Mouse (Mus musculus) cerebellum, postnatal 36 days (tissue): ENCODE data around the gene Gm9736.
"Not testable (repeated sequence)": the region's sequence is repeated elsewhere in the genome, so short reads cannot be mapped to it uniquely, and the experiment has no call there.

ENCODE experiments used
- DNase-seq, 2 experiments: peaks; one replicate each; pipeline ENCODE4 v3.0.0; 2021 to 2022; ENCODE audit warnings: mixed read lengths in 2 of 2

Gm9736 gene

DNA sequence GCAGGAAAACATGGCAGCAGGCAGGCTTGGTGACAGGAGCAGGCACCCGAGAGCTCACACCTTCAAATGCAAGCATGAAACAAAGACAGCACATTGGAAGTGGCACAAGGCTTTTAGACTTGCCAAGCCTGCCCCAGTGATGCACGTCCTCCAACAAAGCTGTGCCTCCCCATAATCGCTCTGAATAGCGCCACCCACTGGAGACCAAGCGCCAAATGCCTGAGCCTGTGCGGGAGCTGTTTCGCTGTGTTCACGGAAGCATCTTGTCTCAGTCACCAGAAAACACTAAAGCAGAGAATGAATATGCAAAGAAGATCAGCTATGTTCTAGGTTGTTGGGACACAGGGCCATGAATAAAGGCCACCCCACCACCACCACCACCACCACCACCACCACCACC is 26.3 kb downstream of the Gm9736 start:
- no peak for DNase-seq

DNA sequence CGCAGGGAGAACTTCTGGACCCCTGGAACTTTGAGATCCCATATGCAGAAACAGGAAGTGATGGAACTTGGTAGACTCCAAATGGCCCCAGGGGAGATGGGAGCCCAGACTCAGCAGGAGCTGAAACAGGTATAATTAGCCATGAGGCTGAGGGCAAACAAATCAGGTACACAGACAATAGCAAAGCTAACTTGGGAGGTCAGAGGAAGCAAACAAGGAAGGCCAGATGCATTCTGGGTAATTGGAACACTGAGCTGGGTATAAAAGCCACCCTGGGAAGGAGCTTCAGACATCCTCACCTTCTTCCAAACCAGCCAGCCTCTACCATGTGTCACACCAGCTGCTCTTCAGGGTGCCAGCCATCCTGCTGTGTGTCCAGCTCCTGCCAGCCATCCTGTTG is 30.9 kb downstream of the Gm9736 start, which contains the start of gene Krtap12-1:
Gene Krtap12-1, plus strand, starts transcription at position 301 of the 400 bp plus-strand sequence.
- not testable (repeated sequence) for DNase-seq

DNA sequence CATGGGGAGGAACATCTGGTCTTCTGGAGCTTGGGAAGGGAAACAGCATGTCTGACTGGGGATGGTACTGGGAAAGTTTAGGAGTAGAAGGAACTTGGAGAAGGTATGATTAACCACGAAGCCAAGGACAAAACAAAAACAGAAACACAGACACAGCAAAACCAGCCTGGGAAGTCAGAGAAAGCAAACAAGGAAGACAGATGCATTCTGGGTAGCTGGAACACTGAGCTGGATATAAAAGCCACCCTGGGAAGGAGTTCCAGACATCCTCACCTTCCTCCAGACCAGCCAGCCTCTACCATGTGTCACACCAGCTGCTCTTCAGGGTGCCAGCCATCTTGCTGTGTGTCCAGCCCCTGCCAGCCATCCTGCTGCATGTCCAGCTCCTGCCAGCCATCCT is 35.6 kb downstream of the Gm9736 start, which contains the start of gene Gm10142:
Gene Gm10142, plus strand, starts transcription at position 301 of the 400 bp plus-strand sequence.
- DNase-seq: no peak

DNA sequence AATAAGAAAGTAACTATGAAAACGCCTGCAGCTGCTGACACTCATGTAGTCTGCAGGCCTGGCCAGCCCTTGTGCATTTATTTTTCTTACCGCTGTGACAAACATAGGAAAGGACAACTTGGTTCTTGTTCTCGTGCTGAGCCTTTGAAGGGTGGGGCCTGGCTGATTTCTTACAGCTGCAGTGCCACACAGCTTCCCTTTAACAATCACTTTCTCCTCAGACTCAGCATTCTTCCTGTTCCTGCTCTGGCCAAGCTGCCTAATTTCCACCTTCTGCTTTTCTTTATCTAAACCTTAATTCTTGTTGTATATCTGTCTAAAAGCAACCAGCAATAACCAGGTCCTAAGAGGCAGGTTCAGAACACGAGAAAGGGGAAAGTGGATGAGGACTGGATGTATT is 37.4 kb downstream of the Gm9736 start:
- DNase-seq: no peak

DNA sequence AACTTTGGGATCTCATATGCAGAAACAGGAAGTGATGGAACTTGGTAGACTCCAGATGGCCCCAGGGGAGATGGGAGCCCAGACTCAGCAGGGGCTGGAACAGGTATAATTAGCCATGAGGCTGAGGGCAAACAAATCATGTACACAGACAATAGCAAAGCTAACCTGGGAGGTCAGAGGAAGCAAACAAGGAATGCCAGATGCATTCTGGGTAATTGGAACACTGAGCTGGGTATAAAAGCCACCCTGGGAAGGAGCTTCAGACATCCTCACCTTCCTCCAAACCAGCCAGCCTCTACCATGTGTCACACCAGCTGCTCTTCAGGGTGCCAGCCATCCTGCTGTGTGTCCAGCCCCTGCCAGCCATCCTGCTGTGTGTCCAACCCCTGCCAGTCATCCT is 40.0 kb downstream of the Gm9736 start, which contains the start of gene Gm10024:
Gene Gm10024, plus strand, starts transcription at position 301 of the 400 bp plus-strand sequence.
- not testable (repeated sequence) for DNase-seq

DNA sequence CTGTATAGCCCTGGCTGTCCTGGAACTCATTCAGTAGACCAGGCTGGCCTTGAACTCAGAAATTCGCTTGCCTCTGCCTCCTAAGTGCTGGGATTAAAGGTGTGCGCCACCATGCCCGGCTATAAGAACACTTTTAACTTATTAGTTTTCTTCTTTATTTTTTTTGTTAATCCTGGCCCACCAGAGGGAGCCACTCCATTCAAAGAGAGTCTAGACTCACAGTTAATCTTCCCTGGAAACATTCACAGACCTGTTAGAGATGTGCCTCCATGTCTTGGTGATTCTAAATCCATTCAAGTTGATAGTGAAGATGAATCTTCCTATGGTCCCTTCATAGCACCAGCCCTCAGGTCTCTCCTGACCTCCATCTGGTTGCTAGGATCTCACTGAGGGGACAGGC is 41.3 kb downstream of the Gm9736 start:
- no peak for DNase-seq

DNA sequence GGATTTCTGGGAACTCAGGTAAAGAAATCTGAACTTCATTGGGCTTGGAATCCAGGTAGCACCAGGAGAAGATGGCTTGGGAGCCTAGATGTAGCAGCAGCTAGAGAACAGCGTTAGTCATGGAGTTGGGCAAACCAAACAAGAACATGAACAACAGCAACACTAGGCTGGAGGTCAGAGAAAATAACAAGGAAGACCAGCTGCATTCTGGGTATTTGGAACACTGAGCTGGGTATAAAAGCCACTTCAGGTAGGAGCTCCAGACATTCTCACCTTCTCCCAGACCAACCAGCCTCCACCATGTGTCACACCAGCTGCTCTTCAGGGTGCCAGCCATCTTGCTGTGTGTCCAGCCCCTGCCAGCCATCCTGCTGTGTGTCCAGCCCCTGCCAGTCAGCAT is 44.8 kb downstream of the Gm9736 start, which contains the start of gene Gm10272:
Gene Gm10272, plus strand, starts transcription at position 301 of the 400 bp plus-strand sequence.
- no peak for DNase-seq
